Mouse (Mus musculus) cerebellum, adult 18-20 months (tissue): Measurements from ENCODE around the gene Agtr2.
"Not testable (repeated sequence)": the region's sequence is repeated elsewhere in the genome, so short reads cannot be mapped to it uniquely, and the experiment has no call there.

Experiments used
- DNase-seq, 2 experiments: peaks; one replicate each; pipeline ENCODE4 v3.0.0; 2021

The Agtr2 gene

DNA sequence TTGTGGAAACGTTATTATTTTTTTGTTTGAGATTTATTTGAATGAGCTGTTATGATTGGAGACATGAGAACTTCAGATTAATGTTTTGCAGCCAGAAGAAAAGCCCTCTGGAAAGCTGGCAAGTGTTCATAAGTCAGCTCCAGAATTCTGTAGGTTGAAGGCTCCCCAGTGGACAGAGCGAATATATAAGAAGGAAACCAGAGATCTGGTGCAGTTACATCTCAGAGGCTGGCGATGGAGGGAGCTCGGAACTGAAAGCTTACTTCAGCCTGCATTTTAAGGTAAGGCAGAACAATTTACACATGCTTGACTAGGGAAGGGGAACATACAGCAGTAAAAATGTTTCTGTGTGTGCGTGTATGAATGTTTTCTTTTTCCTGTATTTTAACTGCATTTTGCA lies at the start of gene Agtr2:
Agtr2 (plus strand) TSS at position 131 of the 400 bp plus-strand sequence.
- DNase-seq: no peak

DNA sequence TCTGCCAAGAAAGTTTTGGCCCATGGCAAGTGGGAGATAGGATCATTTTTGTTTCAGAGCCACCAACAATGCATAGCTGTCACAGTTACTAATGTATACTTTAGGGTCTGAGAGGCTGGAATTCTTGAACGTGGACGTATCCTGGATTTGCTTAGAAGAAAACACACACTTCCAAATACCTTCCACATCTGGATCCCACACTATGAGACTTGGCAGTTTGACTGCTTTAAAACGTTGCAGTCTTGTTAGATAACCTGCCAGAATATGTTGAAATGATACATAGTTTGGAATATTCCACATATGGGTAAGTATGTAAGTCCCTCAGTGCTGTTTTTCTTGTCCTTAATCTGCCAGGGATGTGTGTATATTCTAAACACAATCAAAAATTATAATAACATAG lies 31.8 kb upstream of the Agtr2 start:
- DNase-seq: no peak

DNA sequence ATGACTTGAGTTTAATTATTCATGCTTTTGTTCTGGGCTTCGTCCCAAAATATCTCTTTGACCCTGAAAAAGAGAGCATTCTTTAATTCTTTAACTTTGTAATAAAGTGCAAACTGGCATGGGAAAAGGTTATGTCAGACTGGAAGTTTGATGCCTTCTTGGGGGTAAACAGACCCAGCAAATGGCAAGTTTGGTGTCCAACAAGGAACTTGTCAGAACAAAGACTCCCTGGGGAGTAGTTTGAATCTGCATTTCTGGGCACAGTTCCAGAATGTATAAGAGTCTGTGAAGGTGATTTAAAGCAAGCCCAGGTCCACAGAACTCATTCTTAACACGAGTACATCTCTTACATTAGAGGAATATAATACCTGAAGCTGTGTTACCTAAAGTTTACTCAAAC lies 3.8 kb downstream of the Agtr2 start:
- no peak for DNase-seq

DNA sequence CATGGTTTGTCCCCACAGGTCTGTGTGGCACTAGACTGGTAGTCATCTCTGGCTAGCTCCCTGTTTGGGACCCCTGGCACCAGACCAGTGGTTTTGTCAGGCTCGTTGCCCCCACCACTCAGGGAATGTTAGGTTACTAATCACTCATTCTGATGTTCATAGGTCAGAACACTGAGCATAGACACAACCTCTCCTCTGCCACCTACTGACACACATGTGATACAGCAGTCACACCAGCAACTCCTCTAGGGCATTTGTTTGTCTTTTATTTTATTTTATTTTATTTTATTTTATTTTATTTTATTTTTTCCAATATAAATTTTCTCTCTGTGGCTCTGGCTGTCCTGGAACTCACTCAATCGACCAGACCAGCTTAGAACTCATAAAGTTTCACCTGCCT lies 15.9 kb downstream of the Agtr2 start:
- DNase-seq: no peak

DNA sequence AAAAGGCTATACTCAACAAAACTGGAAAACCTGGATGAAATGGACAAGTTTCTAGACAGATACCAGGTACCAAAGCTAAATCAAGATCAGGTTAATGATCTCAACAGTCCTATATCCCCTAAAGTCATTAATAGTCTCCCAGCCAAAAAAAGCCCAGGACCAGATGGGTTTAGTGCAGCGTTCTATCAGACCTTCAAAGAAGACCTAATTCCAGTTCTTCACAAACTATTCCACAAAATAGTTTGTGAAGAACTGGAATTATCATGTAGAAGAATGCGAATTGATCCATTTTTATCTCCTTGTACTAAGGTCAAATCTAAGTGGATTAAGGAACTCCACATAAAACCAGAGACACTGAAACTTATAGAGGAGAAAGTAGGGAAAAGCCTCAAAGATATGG lies 23.0 kb downstream of the Agtr2 start:
- DNase-seq: not testable (repeated sequence)

DNA sequence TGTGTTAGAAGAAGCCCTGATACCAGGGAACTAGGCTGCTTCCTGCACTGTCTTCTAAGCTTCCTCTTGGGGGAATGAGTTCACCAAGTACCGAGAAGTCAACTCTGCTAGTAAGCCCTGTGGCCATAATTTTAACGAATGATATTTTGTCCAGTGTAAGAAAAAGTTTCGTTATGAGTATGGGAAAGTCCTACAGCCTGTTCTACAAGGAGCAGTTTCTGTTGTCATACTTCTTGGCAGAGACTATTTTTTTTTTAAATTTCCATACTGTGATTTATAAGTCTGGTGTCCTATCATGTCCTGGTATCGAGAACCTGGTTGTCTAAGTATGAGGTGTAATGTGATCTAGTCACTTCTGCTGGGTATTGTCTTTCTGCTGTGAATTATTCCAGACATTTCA lies 38.2 kb downstream of the Agtr2 start:
- DNase-seq: no peak
